Mouse (Mus musculus) neural tube, embryonic 12.5 days (tissue): Measurements from ENCODE around the gene Igfbp7. TPM values are rescaled to one million over a fixed set of nuclear protein-coding genes. Genes with fewer than 3 reads are reported as not detected.
A peak's percentile ranks its signal among the peaks of the same experiment; 100 is the strongest.

Source experiments
- ATAC-seq: fragments of 200-750 bp; cut with Nextera tagmentation; 2 replicates; pipeline ENCODE4 v1.8.0; 2017; ENCODE audit warnings: low read depth, mild to moderate bottlenecking, moderate TSS enrichment, moderate library complexity; ENCODE audit not compliant: low FRiP score
- H3K27ac ChIP-seq: fragments of 300-500 bp; sonication (generic); 2 replicates; pipeline ENCODE4 v1.5.1; 2016
- H3K27me3 ChIP-seq: fragments of 300-500 bp; sonication (generic); replicated peaks from 2 replicates; pipeline ENCODE4 v1.6.1; 2016; ENCODE audit warnings: mild to moderate bottlenecking
- H3K36me3 ChIP-seq: fragments of 300-500 bp; sonication (generic); 2 replicates; pipeline ENCODE4 v1.6.1; 2016; ENCODE audit warnings: mild to moderate bottlenecking
- H3K4me1 ChIP-seq: fragments of 300-500 bp; sonication (generic); 2 replicates; pipeline ENCODE4 v1.6.1; 2016
- H3K4me2 ChIP-seq: fragments of 300-500 bp; sonication (generic); replicated peaks from 2 replicates; pipeline ENCODE4 v1.6.1; 2016; ENCODE audit warnings: mild to moderate bottlenecking
- H3K4me3 ChIP-seq: fragments of 300-500 bp; sonication (generic); 2 replicates; pipeline ENCODE4 v1.5.1; 2016
- H3K9ac ChIP-seq: fragments of 300-500 bp; sonication (generic); 2 replicates; pipeline ENCODE4 v1.6.1; 2016; ENCODE audit warnings: mild to moderate bottlenecking
- H3K9me3 ChIP-seq: fragments of 300-500 bp; sonication (generic); 2 replicates; pipeline ENCODE4 v1.6.1; 2016; ENCODE audit warnings: mild to moderate bottlenecking
- WGBS: fragments of 180-500 bp; shearing (Covaris S2); methylation state at CpG from one replicate; pipeline ENCODE4 v1.1.7; 2016; 5-methylcytosine and 5-hydroxymethylcytosine counted together
- polyA plus RNA-seq: library from polyadenylated mRNA; unstranded; fragments of >200 nt; fragmentation: Nextera tagmentation; extraction: Ambion mirVana; gene quantifications from 2 replicates; pipeline ENCODE4 v1.2.1, GENCODE M21; 2016

Igfbp7 gene
- 38.5 and 41.7 TPM in 2 replicates for polyA plus RNA-seq

GRCm38 (mm10) chr5:77407341-77408298 is at the start of gene Igfbp7:
Gene Igfbp7, minus strand, starts transcription at chr5:77408041.
- no peak within 1 kb of the TSS for H3K27ac ChIP-seq
- H3K36me3 ChIP-seq: no peaks in the 10 kb centered on the region
- H3K9me3 ChIP-seq: no peaks in the 10 kb centered on the region
- peak within 1 kb of the TSS; percentile 48 for H3K4me3 ChIP-seq
- ATAC-seq: peak; percentile 94
- peaks cover 21% of the 10 kb centered on the region for H3K27me3 ChIP-seq
- peak within 1 kb of the TSS; percentile 65 for H3K9ac ChIP-seq
- H3K4me2 ChIP-seq: peak within 1 kb of the TSS; percentile 96
- 0 out of 2 replicates have a peak, but pooled peaks cover 4% of the 10 kb centered on the region for H3K4me1 ChIP-seq
- WGBS: 5% methylated on average over 100 of the region's 101 CpGs

GRCm38 (mm10) chr5:77452103-77452502 is 44.3 kb upstream of the Igfbp7 start:
- no peak for ATAC-seq
- Histone ChIP-seq H3K9ac (no peak overlapping the region), H3K4me1 (no peaks in the 10 kb centered on the region), H3K27ac (no peak overlapping the region), H3K27me3 (no peaks in the 10 kb centered on the region), H3K4me3 (no peak overlapping the region), H3K9me3 (no peaks in the 10 kb centered on the region), H3K36me3 (no peaks in the 10 kb centered on the region), H3K4me2 (no peak overlapping the region)
- WGBS: 77% methylated on average over 6 of the region's 6 CpGs

GRCm38 (mm10) chr5:77449531-77449930 is 41.7 kb upstream of the Igfbp7 start:
- no peaks in the 10 kb centered on the region for H3K9me3 ChIP-seq
- no peak overlapping the region for H3K4me3 ChIP-seq
- no peak overlapping the region for H3K27ac ChIP-seq
- H3K9ac ChIP-seq: no peak overlapping the region
- 89% methylated on average over 7 of the region's 7 CpGs for WGBS
- no peak overlapping the region for H3K4me2 ChIP-seq
- no peaks in the 10 kb centered on the region for H3K27me3 ChIP-seq
- no peaks in the 10 kb centered on the region for H3K4me1 ChIP-seq
- no peak for ATAC-seq
- H3K36me3 ChIP-seq: no peaks in the 10 kb centered on the region

- Histone ChIP-seq H3K27me3 (no peaks in the 10 kb centered on the region), H3K4me3 (no peak overlapping the region), H3K9ac (no peak overlapping the region), H3K9me3 (no peaks in the 10 kb centered on the region), H3K4me1 (0 out of 2 replicates have a peak, but pooled peaks cover 5% of the 10 kb centered on the region), H3K27ac (no peak overlapping the region), H3K4me2 (no peak overlapping the region), H3K36me3 (no peaks in the 10 kb centered on the region)
- WGBS: 97% methylated on average over 4 of the region's 4 CpGs
- ATAC-seq: no peak
These were observed 37.6 kb upstream of the Igfbp7 start for GRCm38 (mm10) chr5:77445431-77445830.

- ATAC-seq: no peak
- Histone ChIP-seq H3K27me3 (no peaks in the 10 kb centered on the region), H3K4me1 (0 out of 2 replicates have a peak, but pooled peaks cover 5% of the 10 kb centered on the region), H3K4me2 (no peak overlapping the region), H3K9ac (no peak overlapping the region), H3K9me3 (no peaks in the 10 kb centered on the region), H3K27ac (no peak overlapping the region), H3K36me3 (no peaks in the 10 kb centered on the region), H3K4me3 (no peak overlapping the region)
- WGBS: 84% methylated on average over 8 of the region's 8 CpGs
These were observed 36.2 kb upstream of the Igfbp7 start for GRCm38 (mm10) chr5:77443889-77444573.

- Histone ChIP-seq H3K27me3 (no peaks in the 10 kb centered on the region), H3K4me1 (0 out of 2 replicates have a peak, but pooled peaks cover 5% of the 10 kb centered on the region), H3K4me2 (no peak overlapping the region), H3K9me3 (no peaks in the 10 kb centered on the region), H3K9ac (no peak overlapping the region), H3K4me3 (no peak overlapping the region), H3K27ac (no peak overlapping the region), H3K36me3 (no peaks in the 10 kb centered on the region)
- WGBS: 55% methylated on average over 15 of the region's 15 CpGs
- no peak for ATAC-seq
These were observed 35.2 kb upstream of the Igfbp7 start for GRCm38 (mm10) chr5:77442856-77443623.

GRCm38 (mm10) chr5:77436308-77436707 is 28.5 kb upstream of the Igfbp7 start:
- Histone ChIP-seq H3K36me3 (no peaks in the 10 kb centered on the region), H3K27ac (no peak overlapping the region), H3K9me3 (no peaks in the 10 kb centered on the region), H3K4me1 (no peaks in the 10 kb centered on the region), H3K4me3 (no peak overlapping the region), H3K27me3 (no peaks in the 10 kb centered on the region), H3K9ac (no peak overlapping the region), H3K4me2 (no peak overlapping the region)
- 83% methylated on average over 4 of the region's 4 CpGs for WGBS
- ATAC-seq: no peak

GRCm38 (mm10) chr5:77434060-77434459 is 26.2 kb upstream of the Igfbp7 start:
- Histone ChIP-seq H3K27me3 (no peaks in the 10 kb centered on the region), H3K9me3 (no peaks in the 10 kb centered on the region), H3K4me1 (no peaks in the 10 kb centered on the region), H3K36me3 (no peaks in the 10 kb centered on the region), H3K4me3 (no peak overlapping the region), H3K9ac (no peak overlapping the region), H3K27ac (no peak overlapping the region), H3K4me2 (no peak overlapping the region)
- WGBS: 88% methylated on average over 11 of the region's 11 CpGs
- no peak for ATAC-seq

GRCm38 (mm10) chr5:77433561-77433960 is 25.7 kb upstream of the Igfbp7 start:
- no peaks in the 10 kb centered on the region for H3K4me1 ChIP-seq
- H3K4me2 ChIP-seq: no peak overlapping the region
- H3K4me3 ChIP-seq: no peak overlapping the region
- H3K36me3 ChIP-seq: no peaks in the 10 kb centered on the region
- no peaks in the 10 kb centered on the region for H3K9me3 ChIP-seq
- no peak overlapping the region for H3K27ac ChIP-seq
- no peak overlapping the region for H3K9ac ChIP-seq
- WGBS: 79% methylated on average over 9 of the region's 9 CpGs
- no peaks in the 10 kb centered on the region for H3K27me3 ChIP-seq
- ATAC-seq: no peak

- ATAC-seq: no peak
- H3K9me3 ChIP-seq: no peaks in the 10 kb centered on the region
- H3K9ac ChIP-seq: no peak overlapping the region
- H3K27me3 ChIP-seq: no peaks in the 10 kb centered on the region
- H3K4me3 ChIP-seq: no peak overlapping the region
- no peaks in the 10 kb centered on the region for H3K4me1 ChIP-seq
- H3K36me3 ChIP-seq: no peaks in the 10 kb centered on the region
- WGBS: 55% methylated on average over 3 of the region's 3 CpGs
- no peak overlapping the region for H3K27ac ChIP-seq
- H3K4me2 ChIP-seq: no peak overlapping the region
These were observed 25.3 kb upstream of the Igfbp7 start for GRCm38 (mm10) chr5:77433119-77433518.

- Histone ChIP-seq H3K9me3 (no peaks in the 10 kb centered on the region), H3K4me2 (no peak overlapping the region), H3K4me1 (no peaks in the 10 kb centered on the region), H3K27ac (no peak overlapping the region), H3K9ac (no peak overlapping the region), H3K36me3 (no peaks in the 10 kb centered on the region), H3K27me3 (no peaks in the 10 kb centered on the region), H3K4me3 (no peak overlapping the region)
- WGBS: 82% methylated on average over 2 of the region's 2 CpGs
- no peak for ATAC-seq
These were observed 24.6 kb upstream of the Igfbp7 start for GRCm38 (mm10) chr5:77432446-77432845.

- Histone ChIP-seq H3K27ac (no peak overlapping the region), H3K9ac (no peak overlapping the region), H3K4me3 (no peak overlapping the region), H3K36me3 (no peaks in the 10 kb centered on the region), H3K9me3 (no peaks in the 10 kb centered on the region), H3K27me3 (no peaks in the 10 kb centered on the region), H3K4me2 (no peak overlapping the region), H3K4me1 (no peaks in the 10 kb centered on the region)
- ATAC-seq: no peak
- WGBS: 83% methylated on average over 9 of the region's 9 CpGs
These were observed 23.2 kb upstream of the Igfbp7 start for GRCm38 (mm10) chr5:77431068-77431467.
